Mouse (Mus musculus): ENCODE data around the gene 2410002F23Rik.

DNA sequence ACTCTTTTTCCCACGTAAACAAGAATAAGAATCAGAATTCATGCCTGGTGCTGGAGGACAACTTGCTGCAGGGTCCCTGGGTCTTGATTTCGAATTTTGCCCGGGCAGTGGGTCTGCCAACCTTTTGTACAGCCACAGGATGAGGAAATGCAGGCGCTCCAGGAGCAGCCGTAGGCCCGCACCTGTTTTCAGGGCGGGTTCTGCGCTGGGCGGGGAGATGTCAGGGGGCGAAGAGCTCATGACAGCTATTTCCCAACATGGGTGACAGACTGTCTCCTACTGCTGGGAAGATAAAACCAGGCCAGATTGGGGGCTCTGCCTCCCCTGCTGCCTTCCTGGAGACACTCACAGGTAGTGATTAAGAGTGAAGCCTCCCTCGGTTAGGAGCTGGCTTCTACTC is 27.6 kb downstream of the 2410002F23Rik start:
- no peak for TF ChIP-seq HCFC1 (IDR thresholded peaks at IDR 0.05; ENCODE audit: borderline replicate concordance, insufficient read depth, low read length)
- no peak for TF ChIP-seq ZNF384 (IDR thresholded peaks at IDR 0.05; ENCODE audit: low read depth, low read length)
- no peak for TF ChIP-seq MAFK (IDR thresholded peaks at IDR 0.05; ENCODE audit: insufficient read depth, low read depth, low read length)
- no peak for TF ChIP-seq CHD2 (IDR thresholded peaks at IDR 0.05; ENCODE audit: low read depth, low read length)
- no peak for TF ChIP-seq ZC3H11A (IDR thresholded peaks at IDR 0.05; ENCODE audit: borderline replicate concordance, low read depth, low read length)

Measured in ES-E14 (cell line).